Mouse (Mus musculus) layer of hippocampus, adult 2 months (tissue): ENCODE results near the gene Acap2. TPM values are rescaled to one million over a fixed set of nuclear protein-coding genes. Genes with fewer than 3 reads are reported as not detected.

ENCODE experiments used
- DNase-seq, 2 experiments: peaks; one replicate each; pipeline ENCODE4 v3.0.0; 2022; ENCODE audit warnings: low spot score in 2 of 2
- H3K27ac ChIP-seq: fragments of 200-600 bp; 2 replicates; pipeline ENCODE4 v1.8.1; 2022
- H3K4me3 ChIP-seq: fragments of 200-600 bp; 2 replicates; pipeline ENCODE4 v1.8.1; 2022; ENCODE audit warnings: mild to moderate bottlenecking
- CTCF ChIP-seq: fragments of 200-600 bp; conservative IDR thresholded peaks from 2 replicates; pipeline ENCODE4 v1.8.1; 2022; ENCODE audit warnings: antibody characterized with exemption, mild to moderate bottlenecking, moderate library complexity
- total RNA-seq, 2 experiments: library from RNA; stranded (reverse); gene quantifications; 2 replicates each; pipeline ENCODE4 v1.2.3; 2021

Acap2 gene
- total RNA-seq, 2 experiments from 2014 or later, result 140 to 148 TPM

- H3K4me3 ChIP-seq, result peak overlapping the region; percentile 45; the same call in 1 of the 2 replicates
- no peak for DNase-seq
- TF ChIP-seq CTCF, result no peak
- peak overlapping the region; percentile 94 for H3K27ac ChIP-seq
These were observed 32.1 kb upstream of the Acap2 start for GRCm38 (mm10) chr16:31233167-31233498.

DNA sequence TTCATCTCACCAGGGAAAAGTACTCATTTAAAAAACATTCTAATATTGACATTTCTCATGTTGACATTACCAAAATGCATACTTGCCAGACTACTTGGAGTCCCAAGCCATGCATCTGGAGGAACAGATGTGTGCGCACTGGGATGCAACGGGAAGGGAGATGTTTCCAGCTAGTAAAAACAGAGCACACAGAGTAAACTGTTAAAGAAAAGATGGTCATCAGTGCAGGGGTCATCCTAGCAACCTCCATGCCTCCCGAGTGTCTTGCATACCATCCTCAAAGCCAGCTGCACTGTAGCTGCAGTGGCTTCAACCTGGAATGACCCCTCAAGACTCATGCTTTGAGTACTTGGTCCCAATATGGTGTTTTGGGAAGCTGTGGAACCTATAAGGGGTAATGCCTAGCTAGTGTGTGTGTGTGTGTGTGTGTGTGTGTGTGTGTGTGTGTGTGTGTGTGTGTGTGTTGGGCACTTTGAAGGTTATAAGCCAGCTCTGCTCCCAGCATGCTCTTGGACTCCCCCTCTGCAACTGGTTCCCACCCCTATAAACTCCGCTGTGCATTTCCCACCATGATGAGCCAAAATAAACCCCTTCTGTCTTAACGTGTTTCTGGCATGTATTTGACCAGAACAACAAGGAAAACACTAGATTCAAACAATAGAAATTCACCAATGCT is 31.6 kb upstream of the Acap2 start:
- no peak for DNase-seq
- TF ChIP-seq CTCF, result no peak
- Histone ChIP-seq H3K27ac (peak overlapping the region; percentile 94), H3K4me3 (no peak overlapping the region)

GRCm38 (mm10) chr16:31231591-31231990 is 30.5 kb upstream of the Acap2 start:
- no peak for TF ChIP-seq CTCF
- Histone ChIP-seq H3K27ac (peak overlapping the region; percentile 68), H3K4me3 (no peak overlapping the region)
- no peak for DNase-seq

DNA sequence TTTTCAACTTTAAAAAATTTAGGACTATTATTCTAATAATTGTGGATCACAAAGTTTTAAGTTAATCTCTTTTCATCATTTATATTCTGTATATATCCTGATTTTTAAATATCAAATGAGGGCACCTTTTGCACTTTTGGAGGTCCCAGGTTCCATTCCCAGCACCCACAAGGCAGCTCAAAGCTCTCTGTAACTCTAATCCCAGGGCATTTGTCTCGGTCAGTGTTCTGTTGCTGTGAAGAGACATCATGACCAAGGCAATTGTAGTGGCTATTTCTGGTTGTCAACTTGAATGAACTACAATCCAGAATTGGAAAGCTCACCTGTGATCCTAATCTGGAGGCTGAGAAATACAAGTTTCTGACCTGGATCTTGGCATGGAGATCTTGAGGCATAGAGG is 26.7 kb upstream of the Acap2 start:
- peak in 1 of 2 experiments; percentile 3 for DNase-seq
- no peak overlapping the region for H3K27ac ChIP-seq
- TF ChIP-seq CTCF, result no peak
- no peak overlapping the region for H3K4me3 ChIP-seq

- H3K4me3 ChIP-seq, result no peak overlapping the region
- no peak for TF ChIP-seq CTCF
- no peak overlapping the region for H3K27ac ChIP-seq
- no peak for DNase-seq
These were observed 14.2 kb upstream of the Acap2 start for GRCm38 (mm10) chr16:31215271-31215670.

GRCm38 (mm10) chr16:31213463-31213862 is 12.4 kb upstream of the Acap2 start:
- Histone ChIP-seq H3K4me3 (no peak overlapping the region), H3K27ac (no peak overlapping the region)
- no peak for TF ChIP-seq CTCF
- DNase-seq, result no peak

DNA sequence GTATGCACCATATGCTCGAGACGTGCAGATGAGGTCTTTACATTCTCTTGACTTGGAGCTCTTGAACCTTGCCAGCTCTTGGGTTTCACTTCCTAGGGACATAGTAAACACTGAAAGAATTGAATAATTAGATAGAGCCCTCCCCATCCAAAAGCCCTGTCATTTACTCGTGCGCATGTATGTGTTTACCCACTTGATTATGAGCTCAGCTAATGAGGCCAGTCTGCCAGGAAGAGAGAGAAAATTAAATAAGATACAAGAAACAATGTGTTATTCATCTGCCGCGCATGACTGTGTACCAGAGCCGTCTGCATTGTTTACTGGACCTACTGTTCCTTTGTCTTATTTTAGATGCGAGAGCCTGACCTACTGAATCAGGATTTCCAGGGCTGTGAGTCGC is 10.5 kb upstream of the Acap2 start:
- H3K27ac ChIP-seq, result no peak overlapping the region
- DNase-seq, result no peak
- no peak overlapping the region for H3K4me3 ChIP-seq
- no peak for TF ChIP-seq CTCF

DNA sequence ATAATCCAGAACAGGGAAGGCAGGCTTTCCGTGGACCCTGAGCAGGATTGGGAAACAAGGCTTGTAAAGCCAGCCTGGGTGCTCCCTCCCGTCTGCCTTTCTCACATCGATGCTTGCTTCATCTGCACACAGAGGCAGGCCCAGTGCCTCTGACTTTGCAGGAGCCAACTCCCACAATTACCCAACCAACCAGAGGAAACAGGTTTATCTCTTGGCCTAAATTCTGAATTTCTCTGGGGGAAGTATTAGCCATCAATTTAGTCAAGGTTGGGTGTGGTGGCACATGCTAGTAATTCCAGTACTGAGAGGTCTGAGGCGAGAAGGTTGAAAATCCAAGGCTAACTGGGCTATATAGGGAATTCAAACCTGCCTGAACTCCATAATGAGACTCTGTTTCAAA is 9.4 kb upstream of the Acap2 start:
- H3K27ac ChIP-seq, result no peak overlapping the region
- DNase-seq, result no peak
- no peak overlapping the region for H3K4me3 ChIP-seq
- TF ChIP-seq CTCF, result no peak

GRCm38 (mm10) chr16:31209911-31210310 is 8.9 kb upstream of the Acap2 start:
- H3K4me3 ChIP-seq, result no peak overlapping the region
- no peak for TF ChIP-seq CTCF
- H3K27ac ChIP-seq, result no peak overlapping the region
- no peak for DNase-seq

GRCm38 (mm10) chr16:31205726-31206125 is 4.7 kb upstream of the Acap2 start:
- no peak for DNase-seq
- no peak for TF ChIP-seq CTCF
- Histone ChIP-seq H3K4me3 (no peak overlapping the region), H3K27ac (no peak overlapping the region)

DNA sequence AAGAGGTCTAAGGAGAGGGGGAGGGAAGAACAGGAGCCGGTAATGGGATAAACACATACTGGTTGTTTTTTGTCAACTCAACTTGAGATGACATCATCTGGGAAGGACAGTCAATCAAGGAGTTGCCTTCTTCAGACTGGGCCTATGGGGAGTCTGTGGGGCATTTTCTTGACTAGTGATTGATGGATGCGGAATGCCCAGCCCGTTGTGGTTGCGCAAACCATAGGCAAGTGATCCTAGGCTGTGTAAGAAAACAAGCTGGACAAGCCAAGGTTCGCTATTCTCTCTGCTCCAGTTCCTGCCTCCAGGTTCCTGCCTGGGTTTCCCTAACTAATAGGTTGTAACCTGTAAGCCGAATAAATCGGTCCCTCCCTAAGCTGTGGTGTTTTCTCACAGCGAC is 4.1 kb upstream of the Acap2 start:
- H3K27ac ChIP-seq, result no peak overlapping the region
- no peak for DNase-seq
- no peak for TF ChIP-seq CTCF
- no peak overlapping the region for H3K4me3 ChIP-seq

DNA sequence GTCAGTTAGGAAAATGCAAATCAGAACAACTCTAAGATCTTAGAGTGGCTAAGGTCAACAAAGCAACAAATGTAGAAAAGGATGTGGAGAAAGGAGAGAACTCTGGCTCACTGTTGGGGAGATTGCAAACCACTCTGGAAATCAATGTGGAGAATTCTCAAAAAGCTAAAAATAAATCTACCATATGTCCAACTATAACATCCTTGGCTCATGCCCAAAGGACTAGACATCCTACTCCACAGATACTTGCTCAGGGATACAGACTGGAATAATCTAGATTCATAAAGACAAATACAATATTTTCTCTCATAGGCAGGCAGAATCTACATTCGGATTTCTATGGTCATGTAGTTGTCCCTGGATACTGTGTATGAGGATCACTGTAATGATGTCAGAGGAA is 3.2 kb upstream of the Acap2 start:
- TF ChIP-seq CTCF, result no peak
- peak overlapping the region; percentile 57; the same call in 1 of the 2 replicates for H3K27ac ChIP-seq
- DNase-seq, result no peak
- H3K4me3 ChIP-seq, result no peak overlapping the region

- no peak for TF ChIP-seq CTCF
- peak overlapping the region; percentile 88 for H3K27ac ChIP-seq
- no peak for DNase-seq
- peak overlapping the region; percentile 49 for H3K4me3 ChIP-seq
These were observed 659 bp upstream of the Acap2 start for GRCm38 (mm10) chr16:31201704-31202103.

DNA sequence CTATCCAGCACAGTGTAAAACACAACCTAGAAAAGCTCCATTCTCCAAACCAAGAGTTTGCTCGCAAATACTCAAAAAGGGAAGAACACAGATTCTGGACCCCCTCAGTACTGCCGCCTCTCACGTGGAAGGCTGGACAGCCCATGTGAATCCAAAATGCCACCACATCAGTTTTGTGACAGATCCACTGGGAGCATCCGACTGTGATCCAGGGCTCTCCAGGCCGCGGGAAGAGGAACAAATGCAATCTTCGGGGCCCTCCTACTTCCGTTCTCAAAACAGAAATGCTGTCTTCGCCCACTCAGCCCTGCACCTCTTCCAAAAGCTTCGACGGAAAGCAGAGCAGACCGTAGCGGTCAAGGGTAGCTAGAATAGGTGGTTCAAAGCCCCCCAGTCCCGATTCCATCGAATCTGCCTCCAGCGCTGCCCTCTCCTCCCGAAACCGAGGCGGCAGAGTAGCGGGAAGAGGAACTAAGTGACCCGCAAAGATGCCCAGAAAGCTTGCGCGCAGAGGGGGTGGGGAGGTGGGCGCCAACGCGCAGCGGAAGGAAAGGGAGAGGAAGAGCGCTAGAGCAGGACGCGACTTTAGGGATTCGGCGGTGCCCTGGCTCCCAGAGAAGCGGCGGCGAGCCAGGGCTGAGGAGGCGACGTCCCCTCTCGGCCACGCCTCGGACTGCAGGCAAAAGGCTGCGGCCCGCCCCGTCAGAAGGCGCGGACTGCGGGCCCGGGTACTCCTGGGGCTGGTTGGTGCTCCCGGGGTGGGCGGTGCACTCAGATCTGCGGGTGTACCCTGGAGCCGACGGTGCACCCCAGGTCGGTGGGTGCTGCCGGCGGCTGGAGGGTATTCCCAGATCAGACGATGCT is 887 bp downstream of the Acap2 start:
- peak overlapping the region; percentile 99 for H3K27ac ChIP-seq
- peak; percentile 63 for TF ChIP-seq CTCF
- H3K4me3 ChIP-seq, result peak overlapping the region; percentile 97
- peak; percentile 62 to 71 for DNase-seq
